Mouse (Mus musculus): ENCODE data around the gene Chpf. TPM values are rescaled to one million over a fixed set of nuclear protein-coding genes. Genes with fewer than 3 reads are reported as not detected.
A peak's percentile ranks its signal among the peaks of the same experiment; 100 is the strongest.

Gene Chpf
- polyA plus RNA-seq, 1 experiment = 92.6 TPM

DNA sequence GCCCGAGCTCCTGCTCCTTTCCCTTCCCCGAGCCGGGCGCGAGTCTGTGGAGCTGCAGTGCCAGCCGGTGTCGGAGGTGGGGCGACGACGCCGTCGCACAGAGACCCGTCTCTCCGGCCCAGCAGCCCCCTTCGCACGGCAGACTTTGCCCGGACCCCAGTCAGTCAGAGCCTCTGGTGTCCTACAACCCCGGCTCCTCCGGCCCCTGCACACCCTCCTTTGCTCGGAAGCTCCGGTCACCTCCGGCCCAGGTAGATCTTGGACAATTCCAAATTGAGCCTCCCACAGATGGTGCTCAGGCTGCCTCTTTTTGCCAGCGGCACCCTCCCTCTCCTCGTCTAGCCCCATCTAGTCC, 505 bp upstream of the Chpf start:
- no peaks in the 10 kb centered on the region for H3K27me3 ChIP-seq (ENCODE audit: control insufficient read depth, insufficient read depth, low read length)
- peak overlapping the region; percentile 85 for H3K4me3 ChIP-seq (replicated peaks; ENCODE audit: insufficient read depth, low read depth, low read length)
- H3K27ac ChIP-seq (ENCODE audit: insufficient read depth, low read length) = peak overlapping the region; percentile 92
- H3K4me1 ChIP-seq (ENCODE audit: control insufficient read depth, insufficient read depth, low read length) = peaks cover 16% of the 10 kb centered on the region
- WGBS = 2% methylated on average over 24 of the region's 24 CpGs
- no peak for TF ChIP-seq POLR2A (IDR thresholded peaks at IDR 0.05; ENCODE audit: borderline replicate concordance, insufficient read depth, low read length)
- no peak for TF ChIP-seq CTCF (IDR thresholded peaks at IDR 0.05; ENCODE audit: borderline replicate concordance, insufficient read depth, low read depth, low read length)
- DNase-seq = no peak

GRCm38 (mm10) chr1:75478497-75478896, 610 bp downstream of the Chpf start:
- WGBS = 1% methylated on average over 24 of the region's 25 CpGs
- Histone ChIP-seq H3K27me3 (ENCODE audit: control insufficient read depth, insufficient read depth, low read length) (no peaks in the 10 kb centered on the region), H3K4me3 (replicated peaks; ENCODE audit: insufficient read depth, low read depth, low read length) (peak overlapping the region; percentile 85), H3K27ac (ENCODE audit: insufficient read depth, low read length) (peak overlapping the region; percentile 92; the same call in 1 of the 2 replicates), H3K4me1 (ENCODE audit: control insufficient read depth, insufficient read depth, low read length) (peaks cover 15% of the 10 kb centered on the region)
- TF ChIP-seq POLR2A (IDR thresholded peaks at IDR 0.05; ENCODE audit: borderline replicate concordance, insufficient read depth, low read length) = no peak
- no peak for TF ChIP-seq CTCF (IDR thresholded peaks at IDR 0.05; ENCODE audit: borderline replicate concordance, insufficient read depth, low read depth, low read length)
- peak in 1 of 2 experiments; percentile 52 for DNase-seq

- Histone ChIP-seq H3K27ac (ENCODE audit: insufficient read depth, low read length) (no peak overlapping the region), H3K27me3 (ENCODE audit: control insufficient read depth, insufficient read depth, low read length) (no peaks in the 10 kb centered on the region), H3K4me3 (replicated peaks; ENCODE audit: insufficient read depth, low read depth, low read length) (peak overlapping the region; percentile 29), H3K4me1 (ENCODE audit: control insufficient read depth, insufficient read depth, low read length) (peaks cover 12% of the 10 kb centered on the region)
- WGBS = 37% methylated on average over 3 of the region's 3 CpGs
- no peak for DNase-seq
- TF ChIP-seq CTCF (IDR thresholded peaks at IDR 0.05; ENCODE audit: borderline replicate concordance, insufficient read depth, low read depth, low read length) (no peak), POLR2A (IDR thresholded peaks at IDR 0.05; ENCODE audit: borderline replicate concordance, insufficient read depth, low read length) (no peak)
These were observed 1.2 kb downstream of the Chpf start for GRCm38 (mm10) chr1:75477966-75478290.

DNA sequence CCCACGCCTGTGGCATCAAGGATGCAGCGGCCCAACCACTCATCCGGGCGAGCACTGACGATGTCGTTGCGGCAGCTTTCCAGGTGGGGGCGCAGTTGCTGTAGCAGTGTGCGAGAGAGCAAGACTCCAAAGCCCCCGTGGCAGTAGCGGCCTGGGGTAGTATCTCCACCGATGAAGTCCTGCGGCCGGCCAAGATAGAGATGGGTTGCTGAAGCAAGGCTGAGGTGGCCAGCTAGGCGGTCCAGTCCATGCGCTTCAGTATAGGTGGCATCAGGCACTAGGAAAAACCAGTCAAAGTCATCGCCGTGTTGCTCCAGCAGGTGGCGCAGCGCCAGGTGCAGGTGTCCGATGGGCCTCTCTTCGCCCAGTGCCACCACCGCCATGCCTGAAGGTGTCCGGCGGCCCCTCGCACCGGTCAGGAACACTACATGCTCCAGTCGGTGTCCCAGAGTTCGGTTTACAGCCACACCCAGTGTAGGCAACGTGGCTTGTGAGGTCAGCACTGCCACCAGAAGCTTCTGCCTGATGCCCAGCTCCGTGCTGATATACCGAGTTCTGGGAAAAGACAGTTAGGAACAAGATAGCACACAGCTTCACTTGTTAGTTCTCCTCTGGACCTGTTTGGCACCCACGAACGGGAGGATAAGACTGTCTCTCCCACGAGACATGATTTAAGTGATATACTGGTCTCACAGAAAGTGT, 1.7 kb downstream of the Chpf start:
- H3K27ac ChIP-seq (ENCODE audit: insufficient read depth, low read length) = 0 out of 2 replicates have a peak overlapping the region, but pooled peaks have one; percentile 4
- TF ChIP-seq POLR2A (IDR thresholded peaks at IDR 0.05; ENCODE audit: borderline replicate concordance, insufficient read depth, low read length) = no peak
- peak; percentile 68 for TF ChIP-seq CTCF (IDR thresholded peaks at IDR 0.05; ENCODE audit: borderline replicate concordance, insufficient read depth, low read depth, low read length)
- 4% methylated on average over 35 of the region's 35 CpGs for WGBS

DNA sequence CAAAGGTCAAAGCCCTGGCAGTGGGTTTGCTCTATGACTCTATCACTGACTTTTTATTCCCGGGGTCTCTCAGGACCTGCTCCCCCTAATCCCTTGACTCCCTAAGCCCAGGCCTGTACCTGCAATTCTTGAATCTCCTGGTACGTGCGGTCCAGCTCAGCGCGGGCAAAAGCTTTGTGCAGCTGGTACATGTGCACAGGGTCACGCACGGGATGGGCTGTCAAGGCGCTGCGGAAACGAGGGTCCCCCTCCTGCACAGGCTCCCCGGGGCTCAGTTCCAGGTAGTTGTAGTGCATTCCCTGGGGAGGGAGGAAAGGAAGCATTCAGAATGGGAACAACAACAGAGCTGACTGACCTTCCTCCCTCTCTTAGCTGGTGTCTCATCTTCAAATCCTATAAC, 2.7 kb downstream of the Chpf start:
- H3K4me3 ChIP-seq (replicated peaks; ENCODE audit: insufficient read depth, low read depth, low read length) = no peak overlapping the region
- H3K27ac ChIP-seq (ENCODE audit: insufficient read depth, low read length) = no peak overlapping the region
- DNase-seq = no peak
- peaks cover 8% of the 10 kb centered on the region; the same call in 1 of the 2 replicates for H3K4me1 ChIP-seq (ENCODE audit: control insufficient read depth, insufficient read depth, low read length)
- 93% methylated on average over 11 of the region's 11 CpGs for WGBS
- TF ChIP-seq POLR2A (IDR thresholded peaks at IDR 0.05; ENCODE audit: borderline replicate concordance, insufficient read depth, low read length) (no peak), CTCF (IDR thresholded peaks at IDR 0.05; ENCODE audit: borderline replicate concordance, insufficient read depth, low read depth, low read length) (no peak)
- H3K27me3 ChIP-seq (ENCODE audit: control insufficient read depth, insufficient read depth, low read length) = no peaks in the 10 kb centered on the region

More for the DNA sequence above, 1.7 kb downstream of the Chpf start:
- Histone ChIP-seq H3K27me3 (ENCODE audit: control insufficient read depth, insufficient read depth, low read length) (no peaks in the 10 kb centered on the region), H3K4me1 (ENCODE audit: control insufficient read depth, insufficient read depth, low read length) (peaks cover 10% of the 10 kb centered on the region; the same call in 1 of the 2 replicates), H3K4me3 (replicated peaks; ENCODE audit: insufficient read depth, low read depth, low read length) (peak overlapping the region; percentile 56)
- peak; percentile 92 to 96 for DNase-seq

- WGBS = 53% methylated on average over 17 of the region's 17 CpGs
- Histone ChIP-seq H3K27me3 (ENCODE audit: control insufficient read depth, insufficient read depth, low read length) (no peaks in the 10 kb centered on the region), H3K4me1 (ENCODE audit: control insufficient read depth, insufficient read depth, low read length) (peaks cover 9% of the 10 kb centered on the region), H3K4me3 (replicated peaks; ENCODE audit: insufficient read depth, low read depth, low read length) (no peak overlapping the region), H3K27ac (ENCODE audit: insufficient read depth, low read length) (no peak overlapping the region)
- peak in 1 of 2 experiments; percentile 17 for DNase-seq
- TF ChIP-seq POLR2A (IDR thresholded peaks at IDR 0.05; ENCODE audit: borderline replicate concordance, insufficient read depth, low read length) (no peak), CTCF (IDR thresholded peaks at IDR 0.05; ENCODE audit: borderline replicate concordance, insufficient read depth, low read depth, low read length) (no peak)
These were observed 9.8 kb downstream of the Chpf start for GRCm38 (mm10) chr1:75469287-75469825.

- H3K4me1 ChIP-seq (ENCODE audit: control insufficient read depth, insufficient read depth, low read length) = peaks cover 9% of the 10 kb centered on the region
- no peak overlapping the region for H3K27ac ChIP-seq (ENCODE audit: insufficient read depth, low read length)
- H3K4me3 ChIP-seq (replicated peaks; ENCODE audit: insufficient read depth, low read depth, low read length) = no peak overlapping the region
- no peaks in the 10 kb centered on the region for H3K27me3 ChIP-seq (ENCODE audit: control insufficient read depth, insufficient read depth, low read length)
- TF ChIP-seq CTCF (IDR thresholded peaks at IDR 0.05; ENCODE audit: borderline replicate concordance, insufficient read depth, low read depth, low read length) (peak; percentile 92), POLR2A (IDR thresholded peaks at IDR 0.05; ENCODE audit: borderline replicate concordance, insufficient read depth, low read length) (no peak)
- 9% methylated on average over 14 of the region's 14 CpGs for WGBS
- peak; percentile 78 to 89 for DNase-seq
These were observed 11.7 kb downstream of the Chpf start for GRCm38 (mm10) chr1:75467215-75467927.
